Mouse (Mus musculus): ENCODE data around the gene Myh6. TPM values are rescaled to one million over a fixed set of nuclear protein-coding genes. Genes with fewer than 3 reads are reported as not detected.
"Not testable (repeated sequence)": the region's sequence is repeated elsewhere in the genome, so short reads cannot be mapped to it uniquely, and the experiment has no call there.

Myh6 gene
- polyA plus RNA-seq, 1 experiment = 0.17 TPM

DNA sequence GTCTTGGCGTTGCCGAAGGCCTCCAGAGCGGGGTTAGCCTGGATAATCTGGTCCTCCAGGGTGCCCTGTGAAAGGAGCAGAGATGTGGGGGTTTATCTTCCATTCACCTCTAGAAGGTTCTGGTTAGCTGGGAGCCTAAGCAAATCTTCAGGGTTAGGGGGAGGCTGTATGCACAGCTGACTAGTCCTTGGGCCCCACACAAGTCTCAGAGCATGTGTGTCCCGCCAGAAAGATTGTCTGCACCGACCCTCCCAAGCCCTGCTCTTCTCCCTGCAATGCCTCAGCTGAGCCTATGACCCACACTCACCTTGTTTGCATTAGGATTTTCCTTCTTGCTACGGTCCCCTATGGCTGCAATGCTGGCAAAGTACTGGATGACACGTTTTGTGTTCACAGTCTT is 4.0 kb downstream of the Myh6 start:
- H3K4me1 ChIP-seq (ENCODE audit: control insufficient read depth, insufficient read depth, low read length) = no peaks in the 10 kb centered on the region
- H3K27ac ChIP-seq (ENCODE audit: insufficient read depth, low read length) = no peak overlapping the region
- H3K4me3 ChIP-seq (ENCODE audit: insufficient read depth, low read length) = no peak overlapping the region
- no peak for TF ChIP-seq POLR2A (IDR thresholded peaks at IDR 0.05; ENCODE audit: extremely low read depth, insufficient read depth, low read length)

DNA sequence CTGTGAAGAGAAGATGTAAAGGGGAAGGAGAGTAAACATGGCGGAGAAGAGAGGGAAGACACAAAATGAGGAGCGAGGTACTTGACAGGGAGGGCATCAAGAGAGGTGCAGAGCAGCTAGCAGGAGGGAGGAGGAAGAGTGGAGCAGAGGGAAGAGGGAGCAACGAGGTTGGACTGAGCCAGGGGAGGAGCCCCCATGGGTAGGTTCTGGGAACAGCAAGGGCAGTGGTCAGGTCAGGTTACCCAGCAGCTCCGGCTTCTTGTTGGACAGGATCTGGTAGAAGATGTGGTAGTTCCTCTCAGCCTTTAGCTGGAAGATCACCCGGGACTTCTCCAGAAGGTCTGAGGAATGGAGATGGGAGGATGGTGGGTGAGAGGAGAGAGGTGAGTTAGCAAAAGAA is 5.2 kb downstream of the Myh6 start:
- no peak overlapping the region for H3K27ac ChIP-seq (ENCODE audit: insufficient read depth, low read length)
- TF ChIP-seq CTCF (IDR thresholded peaks at IDR 0.05; ENCODE audit: extremely low read depth, insufficient read depth, low read length) (no peak), POLR2A (IDR thresholded peaks at IDR 0.05; ENCODE audit: extremely low read depth, insufficient read depth, low read length) (no peak)
- H3K4me1 ChIP-seq (ENCODE audit: control insufficient read depth, insufficient read depth, low read length) = no peaks in the 10 kb centered on the region
- no peak overlapping the region for H3K4me3 ChIP-seq (ENCODE audit: insufficient read depth, low read length)

DNA sequence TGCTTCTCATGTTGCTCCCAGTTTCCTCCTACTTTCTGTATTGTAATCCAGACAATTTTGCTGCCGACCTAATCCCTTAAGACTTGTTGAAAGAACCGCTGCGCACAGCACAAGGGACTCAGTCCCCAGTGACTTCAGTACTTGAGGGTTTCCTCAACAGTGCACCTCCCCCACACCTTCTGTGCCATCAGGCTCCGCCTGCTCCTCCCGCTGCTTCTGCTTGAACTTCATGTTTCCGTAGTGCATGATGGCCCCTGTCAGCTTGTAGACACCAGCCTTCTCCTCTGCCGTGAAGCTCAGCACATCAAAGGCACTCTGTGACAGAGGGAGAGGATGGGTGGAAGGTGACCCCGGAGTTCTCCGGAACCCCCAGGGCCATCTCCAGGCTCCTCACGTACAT is 6.0 kb downstream of the Myh6 start:
- no peak overlapping the region for H3K4me3 ChIP-seq (ENCODE audit: insufficient read depth, low read length)
- H3K4me1 ChIP-seq (ENCODE audit: control insufficient read depth, insufficient read depth, low read length) = no peaks in the 10 kb centered on the region
- no peak overlapping the region for H3K27ac ChIP-seq (ENCODE audit: insufficient read depth, low read length)
- TF ChIP-seq CTCF (IDR thresholded peaks at IDR 0.05; ENCODE audit: extremely low read depth, insufficient read depth, low read length) (no peak), POLR2A (IDR thresholded peaks at IDR 0.05; ENCODE audit: extremely low read depth, insufficient read depth, low read length) (no peak)

DNA sequence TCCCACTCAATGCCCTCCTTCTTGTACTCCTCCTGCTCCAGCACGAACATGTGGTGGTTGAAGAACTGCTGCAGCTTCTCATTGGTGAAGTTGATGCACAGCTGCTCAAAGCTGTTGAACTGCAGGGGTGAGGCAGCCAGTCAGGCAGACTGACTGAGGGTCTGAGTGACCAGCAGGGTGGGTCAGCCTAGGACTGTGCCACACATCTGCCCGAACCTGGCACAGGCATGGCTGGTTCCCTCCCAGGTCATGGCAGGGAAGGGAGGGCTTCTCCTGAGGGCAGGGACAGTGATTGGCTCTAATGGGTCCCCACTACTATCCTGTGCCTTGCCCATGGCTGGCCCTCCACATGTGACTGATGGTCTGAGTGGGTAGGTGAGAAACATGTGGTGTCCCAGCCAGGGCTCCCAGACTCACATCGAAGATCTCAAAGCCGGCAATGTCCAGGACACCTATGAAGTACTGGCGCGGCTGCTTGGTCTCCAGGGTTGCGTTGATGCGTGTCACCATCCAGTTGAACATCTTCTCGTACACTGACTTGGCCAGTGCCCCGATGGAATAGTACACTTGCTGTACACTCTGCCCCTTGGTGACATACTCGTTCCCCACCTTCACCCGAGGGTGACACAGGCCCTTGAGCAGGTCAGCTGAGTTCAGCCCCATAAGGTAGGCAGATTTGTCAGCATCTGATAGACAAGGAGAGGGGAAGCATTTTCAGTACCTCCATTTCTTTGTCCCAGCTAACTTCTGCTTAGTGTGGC is 6.7 kb downstream of the Myh6 start:
- H3K27ac ChIP-seq (ENCODE audit: insufficient read depth, low read length); H3K4me1 ChIP-seq (ENCODE audit: control insufficient read depth, insufficient read depth, low read length); H3K4me3 ChIP-seq (ENCODE audit: insufficient read depth, low read length): not testable (repeated sequence)

DNA sequence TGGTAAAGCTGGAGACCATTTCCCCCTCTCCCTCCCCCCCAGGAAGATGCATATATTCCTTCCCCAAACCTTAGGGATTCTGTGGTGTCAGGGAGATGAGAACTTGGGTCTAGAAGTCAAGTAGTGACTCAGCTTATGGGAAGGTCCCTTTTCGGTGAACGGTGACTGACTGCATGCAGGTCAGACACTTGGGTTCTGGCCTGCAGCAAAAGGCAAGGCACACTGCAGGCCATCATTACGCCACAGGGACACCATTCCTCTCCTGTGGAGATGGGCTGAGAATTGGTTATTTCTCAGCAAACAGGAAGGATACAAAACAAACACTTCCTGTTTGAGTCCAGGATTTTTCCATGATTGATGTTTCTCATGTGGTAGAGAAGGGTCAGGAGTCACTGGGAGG is 7.5 kb downstream of the Myh6 start:
- Histone ChIP-seq H3K4me1 (ENCODE audit: control insufficient read depth, insufficient read depth, low read length) (no peaks in the 10 kb centered on the region), H3K4me3 (ENCODE audit: insufficient read depth, low read length) (no peak overlapping the region), H3K27ac (ENCODE audit: insufficient read depth, low read length) (no peak overlapping the region)
- TF ChIP-seq POLR2A (IDR thresholded peaks at IDR 0.05; ENCODE audit: extremely low read depth, insufficient read depth, low read length) = no peak
- TF ChIP-seq CTCF (IDR thresholded peaks at IDR 0.05; ENCODE audit: extremely low read depth, insufficient read depth, low read length) = no peak

DNA sequence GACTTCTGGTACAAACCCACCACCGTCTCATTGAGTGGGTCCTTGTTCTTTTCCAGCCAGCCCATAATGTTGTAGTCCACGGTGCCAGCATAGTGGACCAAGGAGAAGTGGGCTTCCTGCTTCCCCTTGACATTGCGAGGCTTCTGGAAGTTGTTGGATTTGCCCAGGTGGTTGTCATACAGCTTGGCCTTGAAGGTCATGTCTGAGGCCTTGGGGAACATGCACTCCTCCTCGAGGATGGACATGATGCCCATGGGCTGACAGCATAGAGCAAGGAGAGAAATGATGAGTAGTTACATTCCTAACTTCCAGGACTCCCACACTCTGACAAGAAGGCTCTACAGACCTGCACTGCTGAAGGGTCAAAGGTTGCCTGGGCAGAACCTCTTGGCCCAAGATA is 8.2 kb downstream of the Myh6 start:
- no peak overlapping the region for H3K4me3 ChIP-seq (ENCODE audit: insufficient read depth, low read length)
- H3K4me1 ChIP-seq (ENCODE audit: control insufficient read depth, insufficient read depth, low read length) = no peaks in the 10 kb centered on the region
- H3K27ac ChIP-seq (ENCODE audit: insufficient read depth, low read length) = no peak overlapping the region
- TF ChIP-seq POLR2A (IDR thresholded peaks at IDR 0.05; ENCODE audit: extremely low read depth, insufficient read depth, low read length) = no peak
- no peak for TF ChIP-seq CTCF (IDR thresholded peaks at IDR 0.05; ENCODE audit: extremely low read depth, insufficient read depth, low read length)

DNA sequence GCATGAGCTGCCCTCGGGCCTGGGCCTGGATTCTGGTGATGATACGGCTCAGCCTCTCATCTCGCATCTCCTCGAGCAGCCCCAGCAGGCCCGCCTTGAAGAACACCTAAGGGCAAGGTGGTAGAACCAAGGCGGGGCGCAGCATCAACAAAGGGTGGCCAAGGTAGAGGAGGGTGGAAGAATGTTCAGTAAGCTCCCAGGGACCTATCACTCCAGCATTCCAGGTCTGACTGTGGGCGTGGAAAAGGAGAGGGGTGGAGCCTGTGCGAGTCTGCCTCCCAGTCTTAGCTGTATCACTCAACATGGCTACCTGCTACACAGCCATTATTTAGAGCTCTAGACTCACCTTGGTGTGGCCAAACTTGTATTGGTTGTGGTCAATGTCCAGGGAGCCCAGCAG is 10.2 kb downstream of the Myh6 start:
- no peak overlapping the region for H3K4me3 ChIP-seq (ENCODE audit: insufficient read depth, low read length)
- TF ChIP-seq CTCF (IDR thresholded peaks at IDR 0.05; ENCODE audit: extremely low read depth, insufficient read depth, low read length) (no peak), POLR2A (IDR thresholded peaks at IDR 0.05; ENCODE audit: extremely low read depth, insufficient read depth, low read length) (no peak)
- no peaks in the 10 kb centered on the region for H3K4me1 ChIP-seq (ENCODE audit: control insufficient read depth, insufficient read depth, low read length)
- no peak overlapping the region for H3K27ac ChIP-seq (ENCODE audit: insufficient read depth, low read length)

DNA sequence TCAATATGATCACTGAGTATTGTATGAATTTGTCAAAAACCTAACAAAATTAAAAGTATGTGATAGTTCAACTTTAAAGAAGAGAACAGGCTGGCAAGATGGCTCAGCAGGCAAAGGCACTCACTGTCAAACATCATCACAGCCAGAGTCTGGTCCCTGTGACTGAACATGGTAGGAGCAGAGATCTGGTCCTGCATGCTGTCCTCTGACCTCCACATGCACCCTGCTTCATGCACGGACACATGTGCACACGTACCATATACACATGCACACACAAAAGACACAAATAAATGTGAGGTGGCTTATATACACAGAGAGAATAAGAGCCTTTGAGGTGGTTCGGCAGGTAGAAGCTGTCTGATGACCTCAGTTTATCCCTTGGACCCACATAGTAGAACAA is 11.2 kb downstream of the Myh6 start:
- Histone ChIP-seq H3K4me1 (ENCODE audit: control insufficient read depth, insufficient read depth, low read length) (no peaks in the 10 kb centered on the region), H3K27ac (ENCODE audit: insufficient read depth, low read length) (no peak overlapping the region), H3K4me3 (ENCODE audit: insufficient read depth, low read length) (no peak overlapping the region)
- TF ChIP-seq CTCF (IDR thresholded peaks at IDR 0.05; ENCODE audit: extremely low read depth, insufficient read depth, low read length) = no peak
- no peak for TF ChIP-seq POLR2A (IDR thresholded peaks at IDR 0.05; ENCODE audit: extremely low read depth, insufficient read depth, low read length)

DNA sequence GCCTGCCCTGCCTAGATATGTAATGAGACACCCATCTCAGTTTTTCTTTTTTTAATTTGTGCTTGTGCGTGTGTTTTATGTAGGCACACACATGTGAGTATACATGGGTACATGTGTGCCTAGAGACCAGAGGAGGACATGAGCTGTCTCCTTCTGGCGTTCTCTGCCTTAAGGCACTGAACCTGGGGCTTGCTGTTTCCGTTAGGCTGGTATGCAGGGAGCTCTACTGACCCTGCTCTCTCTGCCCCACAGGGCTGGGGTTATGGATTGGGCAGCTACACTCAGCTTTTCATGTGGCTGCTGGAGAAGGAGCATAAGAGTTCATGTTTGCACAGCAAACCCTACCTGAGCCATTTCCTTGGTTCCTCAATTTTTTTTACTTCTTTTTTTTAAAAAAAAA is 12.3 kb downstream of the Myh6 start:
- no peak overlapping the region for H3K27ac ChIP-seq (ENCODE audit: insufficient read depth, low read length)
- no peak for TF ChIP-seq CTCF (IDR thresholded peaks at IDR 0.05; ENCODE audit: extremely low read depth, insufficient read depth, low read length)
- TF ChIP-seq POLR2A (IDR thresholded peaks at IDR 0.05; ENCODE audit: extremely low read depth, insufficient read depth, low read length) = no peak
- H3K4me1 ChIP-seq (ENCODE audit: control insufficient read depth, insufficient read depth, low read length) = no peaks in the 10 kb centered on the region
- H3K4me3 ChIP-seq (ENCODE audit: insufficient read depth, low read length) = no peak overlapping the region

DNA sequence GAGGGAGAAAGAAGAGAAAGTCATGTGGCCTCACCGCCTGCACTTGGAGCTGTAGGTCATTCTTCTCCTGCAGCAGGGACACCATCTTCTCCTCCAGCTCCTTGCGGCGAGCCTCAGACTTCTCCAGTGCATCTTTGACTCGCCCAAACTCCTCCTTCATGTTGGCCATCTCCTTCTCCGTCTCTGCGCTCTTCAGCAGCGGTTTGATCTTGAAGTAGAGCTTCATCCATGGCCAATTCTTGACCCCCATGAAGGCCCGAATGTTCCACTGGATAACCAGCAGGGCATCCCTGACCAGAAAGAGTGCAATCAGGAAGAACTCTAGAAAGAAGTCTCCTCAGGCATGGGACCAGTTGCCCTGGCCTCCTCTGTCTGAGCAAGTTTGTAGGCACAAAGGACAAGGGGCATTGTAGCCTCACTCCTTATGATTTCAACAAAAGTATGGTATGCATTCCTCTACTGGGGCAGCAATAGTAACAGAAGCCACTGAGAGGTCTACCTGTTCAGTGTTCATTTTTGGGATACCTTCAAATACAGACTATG is 13.0 kb downstream of the Myh6 start:
- no peak overlapping the region for H3K27ac ChIP-seq (ENCODE audit: insufficient read depth, low read length)
- no peak overlapping the region for H3K4me3 ChIP-seq (ENCODE audit: insufficient read depth, low read length)
- no peaks in the 10 kb centered on the region for H3K4me1 ChIP-seq (ENCODE audit: control insufficient read depth, insufficient read depth, low read length)
- no peak for TF ChIP-seq POLR2A (IDR thresholded peaks at IDR 0.05; ENCODE audit: extremely low read depth, insufficient read depth, low read length)
- TF ChIP-seq CTCF (IDR thresholded peaks at IDR 0.05; ENCODE audit: extremely low read depth, insufficient read depth, low read length) = no peak

Measured in cortical plate, adult 2 months (tissue).